Mouse (Mus musculus): ENCODE data around the gene Gigyf1. TPM values are rescaled to one million over a fixed set of nuclear protein-coding genes. Genes with fewer than 3 reads are reported as not detected.

Gene Gigyf1
- total and polyA plus RNA-seq, 3 experiments, result 0.98 to 12.3 (median 5.9) TPM

- H3K4me1 ChIP-seq (ENCODE audit: control insufficient read depth in 1 of 2, insufficient read depth in 2 of 2), result peaks cover 0 to 18% of the 10 kb centered on the region in 2 experiments; a peak in 2 of 4 replicates
- no peak overlapping the region for H3K9ac ChIP-seq (ENCODE audit: insufficient read depth, low read depth)
Measured at GRCm38 (mm10) chr5:137523396-137524250, 5.3 kb downstream of the Gigyf1 start.

DNA sequence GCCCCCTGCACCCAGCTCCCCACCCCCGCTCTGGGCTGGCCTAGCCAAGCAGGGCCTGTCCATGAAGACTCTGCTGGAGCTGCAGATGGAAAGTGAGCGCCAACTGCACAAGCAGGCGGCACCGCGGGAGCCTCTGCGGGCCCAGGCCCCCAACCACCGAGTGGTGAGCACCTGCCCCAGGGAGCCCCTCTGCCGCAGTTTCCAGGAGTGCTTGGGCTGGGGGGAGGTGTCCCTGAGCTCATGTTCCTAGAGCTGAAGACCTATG is 5.8 kb downstream of the Gigyf1 start:
- H3K79me2 ChIP-seq (replicated peaks; ENCODE audit: control insufficient read depth, extremely low read depth, insufficient read depth, poor library complexity, severe bottlenecking), result no peaks in the 10 kb centered on the region
- in situ Hi-C loops (cut with MboI; ENCODE audit: low pct_ligation_motif_present, low pct_unique_long_range_greater_than_20kb, low sequenced_read_pairs) (loop anchor here (25.0 kb wide), 1 partner anchor 238 kb away; no protein-coding TSS in a partner anchor), dilution Hi-C loops (cut with MboI; ENCODE audit: extremely low pct_ligation_motif_present, extremely low pct_unique_long_range_greater_than_20kb, low sequenced_read_pairs) (no loop called here)
- no peak overlapping the region for H3K4me3 ChIP-seq (replicated peaks in 1 of 3; ENCODE audit: low read depth in 2 of 3, low read length in 2 of 3, poor library complexity in 1 of 3)
- TF ChIP-seq RCOR1 (conservative IDR thresholded peaks at IDR 0.05; ENCODE audit: low read depth, low read length) (no peak), SMC3 (IDR thresholded peaks at IDR 0.05; ENCODE audit: low read depth, low read length) (no peak), POLR2A (IDR thresholded peaks at IDR 0.05; ENCODE audit: low read depth, low read length) (no peak), BHLHE40 (IDR thresholded peaks at IDR 0.05; ENCODE audit: low read depth, low read length) (no peak), KAT2A (IDR thresholded peaks at IDR 0.05; ENCODE audit: insufficient replicate concordance, low read length) (no peak), HCFC1 (IDR thresholded peaks at IDR 0.05; ENCODE audit: low read depth, low read length) (no peak), MAFK (IDR thresholded peaks at IDR 0.05; ENCODE audit: insufficient replicate concordance, low read length) (no peak), RAD21 (IDR thresholded peaks at IDR 0.05; ENCODE audit: low read depth, low read length) (no peak), CHD1 (IDR thresholded peaks at IDR 0.05; ENCODE audit: low read depth, low read length) (no peak), ZC3H11A (IDR thresholded peaks at IDR 0.05; ENCODE audit: low read depth, low read length) (no peak), E2F4 (IDR thresholded peaks at IDR 0.05; ENCODE audit: insufficient replicate concordance, low read depth, low read length) (no peak), POLR2AphosphoS2 (IDR thresholded peaks at IDR 0.05; ENCODE audit: low read depth, low read length) (no peak)
- DNase-seq (ENCODE audit: extremely low read depth), result no peak
- no peak overlapping the region for H3K4me2 ChIP-seq (ENCODE audit: insufficient read depth, low read depth, poor library complexity, severe bottlenecking)
- H3K9ac ChIP-seq (ENCODE audit: insufficient read depth, low read depth), result no peak overlapping the region
- no peaks in the 10 kb centered on the region for H3K9me3 ChIP-seq (replicated peaks; ENCODE audit: low read length)
- no peak overlapping the region for H3K27ac ChIP-seq (ENCODE audit: insufficient read depth, low read depth)
- peaks cover 0 to 22% of the 10 kb centered on the region in 2 experiments; a peak in 2 of 4 replicates for H3K4me1 ChIP-seq (ENCODE audit: control insufficient read depth in 1 of 2, insufficient read depth in 2 of 2)
- H3K27me3 ChIP-seq (replicated peaks), result no peaks in the 10 kb centered on the region
- H3K36me3 ChIP-seq (replicated peaks in 1 of 2; ENCODE audit: control insufficient read depth in 1 of 2, insufficient read depth in 1 of 2, low read length in 1 of 2), result peaks cover 91 to 99% of the 10 kb centered on the region in 2 experiments

More at GRCm38 (mm10) chr5:137523396-137524250, 5.3 kb downstream of the Gigyf1 start:
- Histone ChIP-seq H3K9me3 (replicated peaks; ENCODE audit: low read length) (no peaks in the 10 kb centered on the region), H3K27ac (ENCODE audit: insufficient read depth, low read depth) (no peak overlapping the region), H3K27me3 (replicated peaks) (no peaks in the 10 kb centered on the region), H3K4me2 (ENCODE audit: insufficient read depth, low read depth, poor library complexity, severe bottlenecking) (no peak overlapping the region), H3K36me3 (replicated peaks in 1 of 2; ENCODE audit: control insufficient read depth in 1 of 2, insufficient read depth in 1 of 2, low read length in 1 of 2) (peaks cover 91 to 99% of the 10 kb centered on the region in 2 experiments), H3K4me3 (replicated peaks in 1 of 3; ENCODE audit: low read depth in 2 of 3, low read length in 2 of 3, poor library complexity in 1 of 3) (no peak overlapping the region), H3K79me2 (replicated peaks; ENCODE audit: control insufficient read depth, extremely low read depth, insufficient read depth, poor library complexity, severe bottlenecking) (no peaks in the 10 kb centered on the region)
- DNase-seq (ENCODE audit: extremely low read depth), result no peak
- in situ Hi-C loops (cut with MboI; ENCODE audit: low pct_ligation_motif_present, low pct_unique_long_range_greater_than_20kb, low sequenced_read_pairs) (loop anchor here (25.0 kb wide), 1 partner anchor 239 kb away; no protein-coding TSS in a partner anchor), dilution Hi-C loops (cut with MboI; ENCODE audit: extremely low pct_ligation_motif_present, extremely low pct_unique_long_range_greater_than_20kb, low sequenced_read_pairs) (no loop called here)
- TF ChIP-seq E2F4 (IDR thresholded peaks at IDR 0.05; ENCODE audit: insufficient replicate concordance, low read depth, low read length), result no peak
- TF ChIP-seq TBP (conservative IDR thresholded peaks at IDR 0.05; ENCODE audit: low read depth, low read length), result no peak
- TF ChIP-seq MAFK (IDR thresholded peaks at IDR 0.05; ENCODE audit: insufficient replicate concordance, low read length), result no peak
- TF ChIP-seq ZKSCAN1 (IDR thresholded peaks at IDR 0.05; ENCODE audit: borderline replicate concordance, low read depth, low read length), result no peak
- TF ChIP-seq ZC3H11A (IDR thresholded peaks at IDR 0.05; ENCODE audit: low read depth, low read length), result no peak
- no peak for TF ChIP-seq ZMIZ1 (IDR thresholded peaks at IDR 0.05; ENCODE audit: low read depth, low read length)
- TF ChIP-seq PAX5 (IDR thresholded peaks at IDR 0.05; ENCODE audit: low read length), result no peak
- no peak for TF ChIP-seq JUND (conservative IDR thresholded peaks at IDR 0.05; ENCODE audit: low read depth, low read length)
- TF ChIP-seq GABPA (IDR thresholded peaks at IDR 0.05; ENCODE audit: insufficient replicate concordance, low read depth, low read length), result no peak
- TF ChIP-seq KAT2A (IDR thresholded peaks at IDR 0.05; ENCODE audit: insufficient replicate concordance, low read length), result no peak
